Mouse (Mus musculus): ENCODE measurements around the gene Yae1d1.
"Not testable (repeated sequence)": the region's sequence is repeated elsewhere in the genome, so short reads cannot be mapped to it uniquely, and the experiment has no call there.

Gene Yae1d1

GRCm38 (mm10) chr13:17992697-17993514 is at the start of gene Yae1d1:
Yae1d1 (minus strand) TSS chr13:17993349.
- peak; percentile 76 for DNase-seq (ENCODE audit: low read depth, low spot score)

- no peak for DNase-seq (ENCODE audit: low read depth, low spot score)
These were observed 45.7 kb upstream of the Yae1d1 start for GRCm38 (mm10) chr13:18038814-18039213.

GRCm38 (mm10) chr13:18016604-18017003 is 23.5 kb upstream of the Yae1d1 start:
- DNase-seq (ENCODE audit: low read depth, low spot score): no peak

GRCm38 (mm10) chr13:18013205-18013604 is 20.1 kb upstream of the Yae1d1 start:
- DNase-seq (ENCODE audit: low read depth, low spot score): no peak

GRCm38 (mm10) chr13:18011055-18011454 is 17.9 kb upstream of the Yae1d1 start:
- no peak for DNase-seq (ENCODE audit: low read depth, low spot score)

GRCm38 (mm10) chr13:17993515-17993847 is 332 bp upstream of the Yae1d1 start:
- DNase-seq (ENCODE audit: low read depth, low spot score): no peak

GRCm38 (mm10) chr13:17992009-17992408 is 1.1 kb downstream of the Yae1d1 start:
- DNase-seq (ENCODE audit: low read depth, low spot score): no peak

GRCm38 (mm10) chr13:17983194-17983593 is 10.0 kb downstream of the Yae1d1 start:
- DNase-seq (ENCODE audit: low read depth, low spot score): no peak

GRCm38 (mm10) chr13:17982634-17983033 is 10.5 kb downstream of the Yae1d1 start:
- no peak for DNase-seq (ENCODE audit: low read depth, low spot score)

GRCm38 (mm10) chr13:17976854-17977739 is 16.1 kb downstream of the Yae1d1 start:
- no peak for DNase-seq (ENCODE audit: low read depth, low spot score)

- DNase-seq (ENCODE audit: low read depth, low spot score): no peak
These were observed 17.3 kb downstream of the Yae1d1 start for GRCm38 (mm10) chr13:17975891-17976290.

GRCm38 (mm10) chr13:17975457-17975856 is 17.7 kb downstream of the Yae1d1 start:
- no peak for DNase-seq (ENCODE audit: low read depth, low spot score)

GRCm38 (mm10) chr13:17974734-17975133 is 18.4 kb downstream of the Yae1d1 start:
- DNase-seq (ENCODE audit: low read depth, low spot score): no peak

- no peak for DNase-seq (ENCODE audit: low read depth, low spot score)
These were observed 32.5 kb downstream of the Yae1d1 start for GRCm38 (mm10) chr13:17960613-17961012.

- DNase-seq (ENCODE audit: low read depth, low spot score): no peak
These were observed 38.9 kb downstream of the Yae1d1 start for GRCm38 (mm10) chr13:17954282-17954681.

- not testable (repeated sequence) for DNase-seq (ENCODE audit: low read depth, low spot score)
These were observed 42.6 kb downstream of the Yae1d1 start for GRCm38 (mm10) chr13:17950581-17950980.

- no peak for DNase-seq (ENCODE audit: low read depth, low spot score)
These were observed 43.6 kb downstream of the Yae1d1 start for GRCm38 (mm10) chr13:17949555-17949954.

- DNase-seq (ENCODE audit: low read depth, low spot score): peak; percentile 84
These were observed 48.9 kb downstream of the Yae1d1 start, which contains the start of gene Rala for GRCm38 (mm10) chr13:17944078-17944917. Rala (minus strand) TSS chr13:17944239.

- no peak for DNase-seq (ENCODE audit: low read depth, low spot score)
These were observed 49.7 kb downstream of the Yae1d1 start for GRCm38 (mm10) chr13:17943306-17944077.

- DNase-seq (ENCODE audit: low read depth, low spot score): no peak
These were observed 50.8 kb downstream of the Yae1d1 start for GRCm38 (mm10) chr13:17942338-17942737.

Data from brain, embryonic 18.5 days (tissue).